Mouse (Mus musculus): ENCODE measurements at regions not wholly inside any gene's neighbourhood (a gene's known extent, or its start where the extent isn't known, plus 50 kb on each side); places are given as distances from the start of the nearest gene placed in this dataset.

GRCm38 (mm10) chr13:41957932-41958331 is 93.9 kb upstream of the Hivep1 start:
- H3K79me2 ChIP-seq (replicated peaks; ENCODE audit: control insufficient read depth, extremely low read depth, insufficient read depth, poor library complexity, severe bottlenecking): no peaks in the 10 kb centered on the region
- no peak overlapping the region for H3K4me2 ChIP-seq (ENCODE audit: insufficient read depth, low read depth, poor library complexity, severe bottlenecking)
- dilution Hi-C loops (cut with MboI; ENCODE audit: extremely low pct_ligation_motif_present, extremely low pct_unique_long_range_greater_than_20kb, low sequenced_read_pairs): no loop called here
- no peaks in the 10 kb centered on the region for H3K27me3 ChIP-seq (replicated peaks)
- no peak overlapping the region for H3K27ac ChIP-seq (ENCODE audit: insufficient read depth, low read depth)
- H3K4me1 ChIP-seq (ENCODE audit: control insufficient read depth in 1 of 2, insufficient read depth in 2 of 2): peaks cover 2 to 6% of the 10 kb centered on the region in 2 experiments; a peak in 2 of 4 replicates
- no peak for TF ChIP-seq MEF2A (IDR thresholded peaks at IDR 0.05; ENCODE audit: borderline replicate concordance, low read depth, low read length)
- TF ChIP-seq E2F4 (IDR thresholded peaks at IDR 0.05; ENCODE audit: insufficient replicate concordance, low read depth, low read length): no peak
- no peak for TF ChIP-seq MAZ (IDR thresholded peaks at IDR 0.05; ENCODE audit: low read depth, low read length)
- no peak for TF ChIP-seq USF2 (conservative IDR thresholded peaks at IDR 0.05; ENCODE audit: low read depth, low read length)
- TF ChIP-seq JUND (conservative IDR thresholded peaks at IDR 0.05; ENCODE audit: low read depth, low read length): no peak
- TF ChIP-seq GABPA (IDR thresholded peaks at IDR 0.05; ENCODE audit: insufficient replicate concordance, low read depth, low read length): no peak
- TF ChIP-seq RAD21 (IDR thresholded peaks at IDR 0.05; ENCODE audit: low read depth, low read length): no peak
- TF ChIP-seq ZNF384 (IDR thresholded peaks at IDR 0.05; ENCODE audit: low read depth, low read length): no peak
- TF ChIP-seq BHLHE40 (IDR thresholded peaks at IDR 0.05; ENCODE audit: low read depth, low read length): no peak
- no peak for TF ChIP-seq JUN (IDR thresholded peaks at IDR 0.05; ENCODE audit: insufficient read depth, low read depth, low read length)
- in situ Hi-C loops (cut with MboI; ENCODE audit: low pct_ligation_motif_present, low pct_unique_long_range_greater_than_20kb, low sequenced_read_pairs): no loop called here
- H3K9me3 ChIP-seq (replicated peaks; ENCODE audit: low read length): no peaks in the 10 kb centered on the region
- no peaks in the 10 kb centered on the region for H3K36me3 ChIP-seq (replicated peaks in 1 of 2; ENCODE audit: control insufficient read depth in 1 of 2, insufficient read depth in 1 of 2, low read length in 1 of 2)
- no peak overlapping the region for H3K4me3 ChIP-seq (replicated peaks in 1 of 3; ENCODE audit: low read depth in 2 of 3, low read length in 2 of 3, poor library complexity in 1 of 3)
- no peak overlapping the region for H3K9ac ChIP-seq (ENCODE audit: insufficient read depth, low read depth)
- no peak for DNase-seq (ENCODE audit: extremely low read depth)

GRCm38 (mm10) chr13:41955884-41956283 is 95.9 kb upstream of the Hivep1 start:
- in situ Hi-C loops (cut with MboI; ENCODE audit: low pct_ligation_motif_present, low pct_unique_long_range_greater_than_20kb, low sequenced_read_pairs): no loop called here
- Histone ChIP-seq H3K36me3 (replicated peaks in 1 of 2; ENCODE audit: control insufficient read depth in 1 of 2, insufficient read depth in 1 of 2, low read length in 1 of 2) (no peaks in the 10 kb centered on the region), H3K4me3 (replicated peaks in 1 of 3; ENCODE audit: low read depth in 2 of 3, low read length in 2 of 3, poor library complexity in 1 of 3) (no peak overlapping the region), H3K4me2 (ENCODE audit: insufficient read depth, low read depth, poor library complexity, severe bottlenecking) (no peak overlapping the region), H3K4me1 (ENCODE audit: control insufficient read depth in 1 of 2, insufficient read depth in 2 of 2) (peaks cover 2 to 4% of the 10 kb centered on the region in 2 experiments; a peak in 2 of 4 replicates), H3K27me3 (replicated peaks) (no peaks in the 10 kb centered on the region), H3K27ac (ENCODE audit: insufficient read depth, low read depth) (no peak overlapping the region), H3K9ac (ENCODE audit: insufficient read depth, low read depth) (no peak overlapping the region), H3K9me3 (replicated peaks; ENCODE audit: low read length) (no peaks in the 10 kb centered on the region), H3K79me2 (replicated peaks; ENCODE audit: control insufficient read depth, extremely low read depth, insufficient read depth, poor library complexity, severe bottlenecking) (no peaks in the 10 kb centered on the region)
- no peak for DNase-seq (ENCODE audit: extremely low read depth)
- dilution Hi-C loops (cut with MboI; ENCODE audit: extremely low pct_ligation_motif_present, extremely low pct_unique_long_range_greater_than_20kb, low sequenced_read_pairs): no loop called here
- TF ChIP-seq HCFC1 (IDR thresholded peaks at IDR 0.05; ENCODE audit: low read depth, low read length) (no peak), USF2 (conservative IDR thresholded peaks at IDR 0.05; ENCODE audit: low read depth, low read length) (no peak), MEF2A (IDR thresholded peaks at IDR 0.05; ENCODE audit: borderline replicate concordance, low read depth, low read length) (no peak), PAX5 (IDR thresholded peaks at IDR 0.05; ENCODE audit: low read length) (no peak), SMC3 (IDR thresholded peaks at IDR 0.05; ENCODE audit: low read depth, low read length) (no peak), TCF12 (IDR thresholded peaks at IDR 0.05; ENCODE audit: low read depth, low read length) (no peak), ZNF384 (IDR thresholded peaks at IDR 0.05; ENCODE audit: low read depth, low read length) (no peak), ZKSCAN1 (IDR thresholded peaks at IDR 0.05; ENCODE audit: borderline replicate concordance, low read depth, low read length) (no peak), NELFE (IDR thresholded peaks at IDR 0.05; ENCODE audit: low read depth, low read length) (no peak)
